Mouse (Mus musculus) ES-E14 (cell line): ENCODE measurements at regions not wholly inside any gene's neighbourhood (a gene's known extent, or its start where the extent isn't known, plus 50 kb on each side); places are given as distances from the start of the nearest gene placed in this dataset.

ENCODE experiments used
- DNase-seq: peaks from one replicate; pipeline ENCODE4 v3.0.0-alpha.2; 2013; ENCODE audit warnings: low read depth, low spot score
- H3K27ac ChIP-seq: 2 replicates; pipeline ENCODE4 v1.5.1; 2012; ENCODE audit warnings: low read depth, mild to moderate bottlenecking, low read length, moderate library complexity, mixed read lengths; ENCODE audit not compliant: poor library complexity, insufficient read depth, severe bottlenecking
- H3K36me3 ChIP-seq: 2 replicates; pipeline ENCODE4 v1.6.1; 2012; ENCODE audit warnings: mild to moderate bottlenecking, low read length, moderate library complexity, mixed read lengths; ENCODE audit not compliant: control insufficient read depth, poor library complexity, insufficient read depth, severe bottlenecking
- H3K4me1 ChIP-seq, 2 experiments: fragments of 150-350 bp in 1 of 2; sonication (generic) in 1 of 2; 2 replicates each; pipeline ENCODE4 v1.6.1; 2012; ENCODE audit warnings: low read length in 2 of 2, mild to moderate bottlenecking in 1 of 2, mixed read lengths in 1 of 2; ENCODE audit not compliant: control insufficient read depth in 2 of 2, insufficient read depth in 2 of 2, poor library complexity in 1 of 2
- H3K4me3 ChIP-seq, 2 experiments: fragments of 150-350 bp in 1 of 2; sonication (generic) in 1 of 2; 2 replicates each; pipeline ENCODE4 v1.5.1; 2012; ENCODE audit warnings: low read length in 2 of 2, low read depth in 1 of 2, mild to moderate bottlenecking in 1 of 2, mixed read lengths in 1 of 2; ENCODE audit not compliant: insufficient read depth in 1 of 2, poor library complexity in 1 of 2, severe bottlenecking in 1 of 2
- H3K9ac ChIP-seq: 2 replicates; pipeline ENCODE4 v1.6.1; 2012; ENCODE audit warnings: low read depth, mild to moderate bottlenecking, low read length, mixed read lengths; ENCODE audit not compliant: poor library complexity, insufficient read depth, severe bottlenecking
- H3K9me3 ChIP-seq: fragments of 150-350 bp; sonication (generic); 2 replicates; pipeline ENCODE4 v1.6.1; 2012; ENCODE audit warnings: low read depth, mild to moderate bottlenecking, low read length; ENCODE audit not compliant: control insufficient read depth, insufficient read depth
- CHD2 ChIP-seq: IDR thresholded peaks from 2 replicates; pipeline ENCODE4 v1.6.1; 2014; ENCODE audit warnings: mild to moderate bottlenecking, low read depth, low read length, inconsistent platforms
- HCFC1 ChIP-seq: IDR thresholded peaks from 2 replicates; pipeline ENCODE4 v1.6.1; 2012; ENCODE audit warnings: low read length, inconsistent platforms, borderline replicate concordance; ENCODE audit not compliant: insufficient read depth
- MAFK ChIP-seq: IDR thresholded peaks from 2 replicates; pipeline ENCODE4 v1.6.1; 2014; ENCODE audit warnings: mild to moderate bottlenecking, low read depth, low read length, inconsistent platforms; ENCODE audit not compliant: insufficient read depth
- ZC3H11A ChIP-seq: IDR thresholded peaks from 2 replicates; pipeline ENCODE4 v1.6.1; 2012; ENCODE audit warnings: low read depth, mild to moderate bottlenecking, inconsistent platforms, low read length, borderline replicate concordance
- ZNF384 ChIP-seq: IDR thresholded peaks from 2 replicates; pipeline ENCODE4 v1.6.1; 2012; ENCODE audit warnings: low read depth, low read length, inconsistent platforms
- in situ Hi-C, 2 experiments: fragments of 600-800 bp; cut with MboI; formaldehyde crosslinking; loops; one replicate each; pipeline ENCODE4 v1.15.1; 2025; ENCODE audit warnings: low sequenced_read_pairs in 2 of 2, inconsistent platforms in 1 of 2; ENCODE audit not compliant: unreplicated experiment in 2 of 2

DNA sequence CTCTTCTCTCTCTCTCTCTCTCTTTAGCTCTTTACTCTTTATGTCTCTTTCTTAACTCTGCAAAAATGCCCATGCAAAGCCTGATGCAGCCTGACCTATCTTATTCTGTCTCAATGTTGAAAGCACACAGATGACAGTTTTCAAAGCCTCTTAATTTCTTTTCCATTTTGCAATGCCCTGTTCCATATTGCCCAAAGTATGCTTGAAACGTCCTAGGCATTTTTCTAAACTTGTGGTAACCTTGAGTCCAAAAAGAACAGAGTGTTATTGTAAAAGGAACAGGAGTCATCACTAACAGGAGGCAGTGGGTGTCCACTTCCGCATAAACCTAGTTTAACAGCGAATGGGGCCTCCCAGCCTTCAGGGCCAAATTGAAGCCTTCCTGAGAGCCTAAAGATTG lies 271.9 kb upstream of the Hand2 start:
- no peak overlapping the region for H3K4me3 ChIP-seq
- H3K27ac ChIP-seq, result no peak overlapping the region
- no peak overlapping the region for H3K9ac ChIP-seq
- H3K36me3 ChIP-seq, result no peaks in the 10 kb centered on the region
- H3K4me1 ChIP-seq, result no peaks in the 10 kb centered on the region
- in situ Hi-C loops, result no loop called here
- TF ChIP-seq HCFC1 (no peak), MAFK (no peak), ZNF384 (no peak), CHD2 (no peak), ZC3H11A (no peak)
- no peak for DNase-seq
- H3K9me3 ChIP-seq, result no peaks in the 10 kb centered on the region

DNA sequence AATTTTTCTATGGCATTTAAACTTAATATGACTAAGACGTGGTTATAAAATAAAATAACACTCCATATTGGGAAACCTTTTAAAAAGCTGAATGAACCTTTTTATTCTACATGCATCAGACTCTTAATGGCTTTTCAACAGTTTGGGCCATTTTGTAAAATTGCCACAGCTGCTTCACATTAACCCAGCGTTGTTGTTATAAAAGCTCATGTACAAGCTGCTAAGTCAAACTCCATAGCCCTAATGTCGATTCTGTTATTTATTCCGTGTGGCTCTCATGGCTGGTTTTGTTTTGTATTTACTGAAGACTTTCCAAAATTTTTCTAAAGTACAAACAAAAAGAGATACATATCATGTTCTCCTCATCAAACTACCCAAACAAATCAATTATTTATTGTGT lies 268.1 kb upstream of the Hand2 start:
- no peaks in the 10 kb centered on the region for H3K36me3 ChIP-seq
- H3K4me1 ChIP-seq, result no peaks in the 10 kb centered on the region
- H3K4me3 ChIP-seq, result no peak overlapping the region
- no peak overlapping the region for H3K9ac ChIP-seq
- TF ChIP-seq HCFC1, result no peak
- TF ChIP-seq ZC3H11A, result no peak
- no peak for TF ChIP-seq MAFK
- TF ChIP-seq ZNF384, result no peak
- TF ChIP-seq CHD2, result no peak
- H3K27ac ChIP-seq, result no peak overlapping the region
- in situ Hi-C loops, result no loop called here
- DNase-seq, result no peak
- no peaks in the 10 kb centered on the region for H3K9me3 ChIP-seq

- H3K36me3 ChIP-seq, result no peaks in the 10 kb centered on the region
- TF ChIP-seq ZNF384, result no peak
- no peak for TF ChIP-seq HCFC1
- H3K9ac ChIP-seq, result no peak overlapping the region
- in situ Hi-C loops, result no loop called here
- no peaks in the 10 kb centered on the region for H3K4me1 ChIP-seq
- no peak overlapping the region for H3K4me3 ChIP-seq
- DNase-seq, result no peak
- no peaks in the 10 kb centered on the region for H3K9me3 ChIP-seq
- H3K27ac ChIP-seq, result no peak overlapping the region
Observed at GRCm38 (mm10) chr8:57076995-57077394, 243.8 kb upstream of the Hand2 start.

DNA sequence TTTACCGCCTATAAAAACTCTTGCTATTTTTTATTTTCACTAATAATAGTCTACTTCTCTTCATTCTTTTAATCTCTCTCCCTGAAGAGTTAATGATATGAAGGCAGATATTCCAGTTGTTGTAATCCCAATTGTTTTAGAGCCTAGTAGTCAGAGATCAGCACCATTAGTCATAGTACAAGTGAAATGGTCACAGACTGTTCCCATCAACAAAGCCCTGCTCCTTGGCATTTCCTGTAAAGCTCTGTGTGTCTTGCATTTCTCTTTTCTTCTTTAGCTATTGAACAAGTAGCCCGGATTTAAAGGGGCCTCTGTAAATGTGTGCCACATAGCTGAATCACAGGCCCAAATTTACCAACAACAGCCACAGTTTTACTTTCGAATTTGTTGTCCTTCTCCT lies 234.0 kb upstream of the Hand2 start:
- Histone ChIP-seq H3K4me3 (no peak overlapping the region), H3K36me3 (no peaks in the 10 kb centered on the region), H3K9me3 (no peaks in the 10 kb centered on the region), H3K4me1 (no peaks in the 10 kb centered on the region), H3K27ac (no peak overlapping the region), H3K9ac (no peak overlapping the region)
- in situ Hi-C loops, result no loop called here
- TF ChIP-seq MAFK (no peak), CHD2 (no peak), HCFC1 (no peak), ZNF384 (no peak), ZC3H11A (no peak)
- DNase-seq, result no peak

DNA sequence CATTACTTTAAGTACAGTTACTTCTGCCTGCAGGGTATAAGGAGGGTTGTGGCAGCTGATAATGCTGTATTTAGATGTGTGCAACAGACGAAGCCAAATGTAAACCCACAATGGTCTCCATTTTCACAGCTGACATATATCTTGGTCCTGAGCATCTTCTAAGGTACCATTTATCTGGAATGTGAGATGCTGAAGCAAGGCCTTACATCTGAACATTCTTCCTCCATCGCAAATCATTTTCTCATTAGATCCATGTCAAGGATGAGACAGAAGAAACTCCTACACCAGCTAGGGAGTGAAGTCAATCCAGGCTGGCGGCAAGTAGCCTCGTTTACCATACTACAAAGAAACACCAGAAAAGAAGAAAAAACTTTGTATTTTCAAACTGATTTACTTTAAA lies 228.4 kb upstream of the Hand2 start:
- no peak for TF ChIP-seq HCFC1
- no peak for TF ChIP-seq ZC3H11A
- no peak for TF ChIP-seq ZNF384
- TF ChIP-seq MAFK, result no peak
- TF ChIP-seq CHD2, result no peak
- Histone ChIP-seq H3K4me1 (no peaks in the 10 kb centered on the region), H3K27ac (no peak overlapping the region), H3K36me3 (no peaks in the 10 kb centered on the region), H3K9ac (no peak overlapping the region), H3K4me3 (no peak overlapping the region), H3K9me3 (no peaks in the 10 kb centered on the region)
- no peak for DNase-seq
- in situ Hi-C loops, result no loop called here
